11 mouse cellular contexts compared by ENCODE assay signal in genomic region chr6:99484197-99484725, GRCm38 (mm10). TPM values are rescaled to one million over a fixed set of nuclear protein-coding genes. Genes with fewer than 3 reads are reported as not detected.
DNase-seq lines count a peak whose midpoint lies in the region; ATAC-seq and TF ChIP-seq lines count a peak whose summit lies in the region.
"Had no signal": no experiment of that assay in that cellular context is flagged by ENCODE, and none has a peak within 500 bp of the region (broad histone marks: within the 10 kb centered on the region; RNA-seq: fewer than 3 reads in every experiment).

No protein-coding gene starts in this region.

- H3K36me3 ChIP-seq in kidney, adult 2 months (ENCODE audit: control insufficient read depth, insufficient read depth, low read length): no peaks in the 10 kb centered on the region
- H3K36me3 ChIP-seq in limb, embryonic 15.5 days: no peaks in the 10 kb centered on the region
- no peaks in the 10 kb centered on the region; the same call in 1 of the 2 replicates for H3K36me3 ChIP-seq in liver, embryonic 11.5 days (ENCODE audit: control insufficient read depth, insufficient read depth, low read length)
- H3K36me3 ChIP-seq: liver, embryonic 15.5 days; midbrain, embryonic 12.5 days had no signal

- no peaks in the 10 kb centered on the region for H3K9me3 ChIP-seq in limb, embryonic 15.5 days
- H3K9me3 ChIP-seq in liver, embryonic 11.5 days (ENCODE audit: control insufficient read depth, low read length): no peaks in the 10 kb centered on the region
- H3K9me3 ChIP-seq: liver, embryonic 15.5 days; midbrain, embryonic 12.5 days had no signal

- TF ChIP-seq POLR2A in kidney, adult 2 months (IDR thresholded peaks at IDR 0.05; ENCODE audit: low read depth, low read length): no peak
- TF ChIP-seq POLR2A in brain, embryonic 14.5 days (IDR thresholded peaks at IDR 0.05; ENCODE audit: borderline replicate concordance, extremely low read depth, insufficient read depth, insufficient read length, poor library complexity, severe bottlenecking): no peak

- peak; percentile 33 for DNase-seq in kidney, adult 2 months
- no peak for DNase-seq in kidney, adult 18-20 months
- peak; percentile 49 for DNase-seq in brain, embryonic 14.5 days (ENCODE audit: low read depth)
- DNase-seq in fibroblast of lung, adult 2 months (ENCODE audit: low read depth): peak; percentile 57
- DNase-seq in left cerebral cortex, postnatal 25 days (ENCODE audit: low spot score in 2 of 2): no peak
- no peak for DNase-seq in cerebellum, postnatal 36 days
- no peak for DNase-seq in liver, embryonic 11.5 days (ENCODE audit: low spot score)

- no peaks in the 10 kb centered on the region for H3K27me3 ChIP-seq in kidney, adult 2 months (replicated peaks; ENCODE audit: control insufficient read depth, insufficient read depth, low read length)
- no peaks in the 10 kb centered on the region for H3K27me3 ChIP-seq in limb, embryonic 15.5 days
- H3K27me3 ChIP-seq in liver, embryonic 11.5 days (replicated peaks; ENCODE audit: control insufficient read depth, insufficient read depth, low read length): no peaks in the 10 kb centered on the region
- H3K27me3 ChIP-seq: liver, embryonic 15.5 days; midbrain, embryonic 12.5 days had no signal

- H3K27ac ChIP-seq in kidney, adult 2 months (ENCODE audit: insufficient read depth, low read depth, low read length): no peak overlapping the region
- H3K27ac ChIP-seq in limb, embryonic 15.5 days: peak overlapping the region; percentile 93
- H3K27ac ChIP-seq in liver, embryonic 11.5 days (ENCODE audit: low read depth, low read length): no peak overlapping the region

- H3K4me3 ChIP-seq in kidney, adult 2 months (ENCODE audit: insufficient read depth, low read depth, low read length): no peak overlapping the region
- H3K4me3 ChIP-seq in limb, embryonic 15.5 days: no peak overlapping the region
- no peak overlapping the region for H3K4me3 ChIP-seq in liver, embryonic 11.5 days (ENCODE audit: low read depth, low read length)
- H3K4me3 ChIP-seq: liver, embryonic 15.5 days; midbrain, embryonic 12.5 days had no signal

- no peak for ATAC-seq in limb, embryonic 15.5 days (ENCODE audit: insufficient number of reproducible peaks, low FRiP score, low TSS enrichment, low read depth)
- ATAC-seq in liver, embryonic 11.5 days (replicated peaks; ENCODE audit: low FRiP score): no peak; the same call in 1 of the 2 replicates

- peaks cover 8% of the 10 kb centered on the region; the same call in 1 of the 2 replicates for H3K4me1 ChIP-seq in kidney, adult 2 months (ENCODE audit: control insufficient read depth, insufficient read depth, low read length)
- H3K4me1 ChIP-seq in limb, embryonic 15.5 days: peaks cover 37% of the 10 kb centered on the region
- peaks cover 16% of the 10 kb centered on the region for H3K4me1 ChIP-seq in liver, embryonic 11.5 days (replicated peaks; ENCODE audit: control insufficient read depth, insufficient read depth, low read length)

- intact Hi-C loops in left cerebral cortex, postnatal 25 days (cut with DNase I): loop anchor here (2.0 kb wide), 2 partner anchors 39 to 43 kb away; partner anchors contain the start of gene Foxp1

- no peak overlapping the region for H3K9ac ChIP-seq in limb, embryonic 15.5 days
- H3K9ac ChIP-seq in liver, embryonic 11.5 days (ENCODE audit: low read depth, low read length): no peak overlapping the region
- H3K9ac ChIP-seq: hindbrain, embryonic 14.5 days; liver, embryonic 15.5 days; midbrain, embryonic 12.5 days had no signal

- 72% methylated on average over 7 of the region's 7 CpGs for WGBS in kidney, adult 2 months
- WGBS in limb, embryonic 15.5 days: 25% methylated on average over 7 of the region's 7 CpGs
- 79% methylated on average over 7 of the region's 7 CpGs for WGBS in liver, embryonic 11.5 days

- peak overlapping the region; percentile 45; the same call in 1 of the 2 replicates for H3K4me2 ChIP-seq in limb, embryonic 15.5 days
- no peak overlapping the region for H3K4me2 ChIP-seq in liver, embryonic 11.5 days

- no peak for TF ChIP-seq CTCF in kidney, adult 2 months (conservative IDR thresholded peaks at IDR 0.05; ENCODE audit: insufficient read depth, insufficient read length, low read depth, low read length)
- TF ChIP-seq CTCF in brain, embryonic 14.5 days (IDR thresholded peaks at IDR 0.05; ENCODE audit: borderline replicate concordance, extremely low read depth, insufficient read depth, insufficient read length): no peak

RNA-seq across cellular contexts. Expression of gene Foxp1, which starts 38.3 kb away (rescaled TPM):
- polyA plus RNA-seq in kidney, adult 2 months (2012; rRNA removed): 28.2 and 32.8 TPM in 2 replicates
- polyA plus RNA-seq in brain, embryonic 14.5 days (2012; rRNA removed): 55.0 and 68.1 TPM in 2 replicates
- polyA plus RNA-seq in limb, embryonic 15.5 days (2015; fragmentation: Nextera tagmentation; extraction: Ambion mirVana): 119 and 142 TPM in 2 replicates
- 100 to 1,000 TPM; 132 to 157 TPM for total RNA-seq in left cerebral cortex, postnatal 25 days (2021)
- 62.1 and 67.8 TPM in 2 replicates for polyA plus RNA-seq in liver, embryonic 11.5 days (2014; fragmentation: Nextera tagmentation; extraction: Ambion mirVana)

Comparison
In these comparisons a context has a peak if more than half of its experiments do, and no peak if none do; other contexts are left out.
1. DNase-seq: peak in kidney, adult 2 months (single experiment), brain, embryonic 14.5 days (single experiment) and fibroblast of lung, adult 2 months (single experiment); none in kidney, adult 18-20 months (single experiment), left cerebral cortex, postnatal 25 days (0 of 2), cerebellum, postnatal 36 days (0 of 2) and liver, embryonic 11.5 days (single experiment).